Mouse (Mus musculus) right cerebral cortex, postnatal 25 days (tissue): ENCODE data around the gene Ankrd17.

Source experiments
- DNase-seq: peaks from one replicate; pipeline ENCODE4 v3.0.0; 2022

Gene Ankrd17

DNA sequence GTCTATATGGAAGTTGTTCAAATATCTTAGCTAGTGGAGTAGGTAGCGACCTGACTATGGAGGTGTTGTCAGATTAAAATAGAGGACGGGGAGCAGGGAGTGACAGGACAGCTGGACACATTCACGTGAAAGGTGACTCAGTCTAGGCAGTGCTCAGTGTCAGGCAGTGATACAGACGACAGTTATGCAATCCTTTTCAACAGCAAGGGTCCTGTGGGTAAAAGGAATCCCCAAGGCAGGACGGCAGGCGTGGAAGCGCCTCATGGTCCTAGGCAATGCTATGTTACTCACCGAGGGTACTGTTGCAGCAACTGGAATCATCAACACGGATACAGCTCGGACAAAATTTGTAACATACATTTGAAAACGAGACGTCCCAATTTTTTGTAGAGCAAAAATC, 149.2 kb downstream of the Ankrd17 start:
- DNase-seq, result no peak

DNA sequence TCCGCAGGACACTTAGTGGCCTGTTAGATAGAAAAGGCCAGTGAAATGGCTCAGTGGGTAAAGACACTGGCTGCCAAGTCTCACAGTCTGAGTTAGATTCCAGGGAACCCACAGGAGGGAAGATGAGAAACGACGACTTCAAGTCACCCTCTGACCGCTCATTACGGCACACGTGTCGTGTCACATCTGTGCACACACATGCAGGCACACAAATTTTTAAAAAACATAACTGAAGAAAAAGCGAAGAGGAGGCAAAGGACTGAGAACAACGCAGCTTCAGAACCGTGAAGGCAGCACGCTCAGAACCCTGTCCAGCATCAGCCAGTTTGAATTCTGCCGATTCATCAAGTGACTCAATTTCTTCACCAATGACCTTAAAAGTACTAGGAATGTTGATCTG, 153.0 kb downstream of the Ankrd17 start:
- DNase-seq, result no peak

DNA sequence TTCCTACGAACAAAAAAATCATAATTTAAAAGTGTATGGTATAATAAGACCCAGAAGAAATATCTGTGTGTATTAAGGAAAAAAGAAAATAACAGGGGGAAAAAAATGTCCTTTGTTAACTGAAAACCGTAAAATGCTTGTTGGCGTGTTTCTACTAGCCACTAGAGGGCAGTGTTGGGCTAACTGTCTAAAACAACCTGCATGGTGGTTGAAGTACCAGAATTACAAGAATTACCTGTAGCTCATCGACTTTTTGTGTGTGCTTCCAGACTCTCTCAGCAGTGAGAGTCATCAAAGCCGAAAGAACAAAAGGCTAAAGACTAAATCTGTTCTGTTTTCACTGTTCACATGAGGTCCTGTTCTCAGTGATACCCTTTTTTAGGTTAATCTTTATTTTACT, 163.2 kb downstream of the Ankrd17 start:
- no peak for DNase-seq

DNA sequence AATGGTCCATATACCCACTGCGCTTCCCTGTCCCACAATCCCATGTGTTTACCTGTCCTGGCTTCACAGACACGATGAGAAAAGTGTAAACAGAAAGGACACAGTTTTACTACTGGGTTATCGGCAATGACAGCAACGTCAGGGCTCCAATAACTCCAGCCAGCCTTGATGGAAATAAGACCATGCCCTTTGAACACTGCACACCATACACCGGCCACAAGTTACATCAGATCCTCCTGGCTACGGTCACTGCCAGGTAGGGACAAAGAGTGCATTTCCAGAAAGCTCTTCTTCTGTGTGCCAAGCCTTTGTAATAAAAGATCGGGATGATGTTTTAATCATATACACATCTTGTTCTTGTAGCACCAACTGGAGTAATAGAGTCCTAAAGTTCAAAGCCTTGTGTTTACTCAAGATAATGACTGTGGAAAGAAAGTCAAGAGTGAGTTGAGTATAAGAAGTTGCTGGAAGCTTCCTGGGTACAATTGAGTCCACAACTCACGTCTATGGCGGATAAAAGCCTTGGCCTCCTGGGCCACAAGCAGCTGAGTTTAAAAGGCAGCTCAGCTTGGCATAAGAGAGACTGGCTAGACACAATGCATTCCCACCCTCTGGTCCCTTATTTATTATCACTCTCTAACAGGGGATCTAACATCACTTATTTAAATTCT, 163.8 kb downstream of the Ankrd17 start:
- no peak for DNase-seq

DNA sequence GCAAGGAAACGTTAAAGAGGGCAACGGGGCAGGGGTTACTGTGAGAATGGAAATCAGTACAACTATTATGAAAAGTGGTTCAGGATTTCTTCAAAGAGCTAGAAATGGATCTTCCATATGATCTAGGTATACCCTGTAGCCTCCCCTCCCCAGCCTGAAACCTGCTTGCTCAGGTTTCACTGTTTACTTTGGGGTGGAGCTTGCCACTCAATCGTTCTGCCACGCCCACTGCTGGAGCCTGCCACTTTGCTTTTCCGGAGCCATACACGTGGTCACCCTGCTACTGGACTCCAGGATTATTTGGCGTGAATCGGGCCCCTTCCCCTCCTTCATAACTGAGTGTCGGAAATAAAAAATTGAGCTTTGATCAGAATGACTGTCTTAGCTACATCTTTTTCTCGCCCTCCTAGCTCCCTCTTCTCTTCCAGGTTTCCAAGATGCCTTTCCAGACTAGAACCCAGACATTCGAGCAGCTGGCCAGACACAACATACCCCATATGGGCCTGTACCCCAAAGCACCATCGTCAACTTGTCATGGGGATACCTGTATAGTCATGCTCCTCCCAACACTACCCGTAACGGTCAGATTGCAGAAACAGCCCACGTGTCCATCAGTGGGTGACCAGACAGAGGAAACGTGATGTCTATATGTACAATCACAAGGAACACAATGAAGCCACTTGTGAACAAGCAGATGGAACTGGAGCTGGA, 166.3 kb downstream of the Ankrd17 start:
- no peak for DNase-seq

DNA sequence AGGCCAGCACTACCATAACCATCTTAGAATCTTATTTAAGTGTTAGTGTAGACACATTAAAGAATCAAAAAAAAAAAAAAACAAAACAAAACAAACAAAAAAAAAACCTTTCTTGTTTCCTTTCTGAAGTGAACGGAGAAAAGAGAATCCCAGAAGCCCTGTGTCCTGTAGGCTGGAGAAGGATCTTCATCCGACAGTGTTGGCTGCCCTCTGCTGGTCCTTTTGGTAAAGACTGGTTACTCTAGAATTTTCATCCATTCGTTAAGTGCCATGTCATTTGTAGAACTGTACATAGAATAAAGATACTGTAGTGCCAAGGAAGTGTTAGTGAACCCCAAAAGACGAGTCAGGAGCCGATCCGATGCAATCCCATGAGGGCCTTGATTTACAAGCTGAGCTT, 171.5 kb downstream of the Ankrd17 start:
- peak; percentile 39 for DNase-seq

DNA sequence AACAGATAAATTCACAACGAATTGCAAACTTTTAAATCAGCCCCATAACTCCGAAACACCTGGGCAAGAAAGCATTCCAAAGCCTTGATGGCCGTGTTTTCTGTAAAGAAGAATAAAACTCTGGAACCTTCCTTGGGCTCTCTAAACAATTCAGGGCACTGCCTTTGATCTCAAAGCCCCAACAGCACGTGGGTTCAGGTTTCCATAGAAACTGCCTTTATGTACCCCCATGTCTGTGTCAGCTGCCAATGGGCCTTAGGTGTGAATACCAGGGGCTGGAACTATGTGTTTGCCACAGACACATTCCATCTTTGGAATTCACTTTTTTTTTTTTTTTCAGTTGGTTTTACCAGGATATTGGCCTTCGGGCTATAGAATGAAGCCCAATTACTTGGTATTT, 183.6 kb downstream of the Ankrd17 start:
- no peak for DNase-seq

DNA sequence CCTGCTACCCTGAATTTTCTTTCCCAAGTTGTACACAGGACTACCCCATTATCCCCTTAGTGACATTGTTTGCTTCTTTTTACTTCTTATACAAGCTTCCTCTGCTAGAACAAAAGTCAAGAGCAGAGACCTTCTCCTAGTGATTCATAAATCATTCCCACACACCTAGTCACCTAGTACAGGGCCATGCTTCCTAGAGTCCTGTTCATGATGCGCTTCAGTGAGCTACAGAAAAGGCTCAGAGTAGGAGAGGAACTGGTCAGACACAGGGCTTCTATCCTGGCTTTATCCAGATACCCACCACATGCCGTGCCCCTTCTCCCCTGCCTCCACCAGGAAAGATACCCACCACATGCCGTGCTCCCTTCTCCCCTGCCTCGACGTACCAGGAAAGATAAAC, 187.3 kb downstream of the Ankrd17 start:
- no peak for DNase-seq

DNA sequence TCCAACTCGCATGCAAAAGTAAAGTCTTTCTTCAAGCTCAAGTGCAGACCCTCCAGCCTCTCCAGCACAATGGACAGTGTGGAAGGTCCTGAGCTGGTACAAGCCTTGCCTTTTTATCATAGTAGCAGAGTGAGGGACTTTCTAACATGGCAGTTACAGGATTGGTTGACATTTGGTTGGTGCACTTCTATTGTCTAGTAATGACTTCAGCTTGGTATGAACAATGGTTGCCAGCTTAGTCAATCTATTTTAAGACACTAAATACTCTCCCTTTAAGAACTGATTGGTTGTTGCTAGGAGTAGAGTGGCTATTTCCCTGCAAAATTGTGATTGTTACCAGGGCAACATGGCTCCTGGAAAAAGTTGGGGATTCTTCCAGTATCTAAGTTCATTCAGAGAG, 188.3 kb downstream of the Ankrd17 start:
- DNase-seq, result no peak
